Mouse (Mus musculus) midbrain, embryonic 10.5 days (tissue): ENCODE results near the gene Leng9. TPM values are rescaled to one million over a fixed set of nuclear protein-coding genes. Genes with fewer than 3 reads are reported as not detected.

ENCODE experiments used
- DNase-seq: peaks from one replicate; pipeline ENCODE4 v3.0.0-alpha.2; 2017; ENCODE audit warnings: low spot score
- H3K27ac ChIP-seq: fragments of 300-500 bp; sonication (generic); replicated peaks from 2 replicates; pipeline ENCODE4 v1.5.1; 2016; ENCODE audit warnings: mild to moderate bottlenecking
- H3K27me3 ChIP-seq: fragments of 300-500 bp; sonication (generic); 2 replicates; pipeline ENCODE4 v1.6.1; 2016; ENCODE audit warnings: low read depth, mild to moderate bottlenecking; ENCODE audit not compliant: poor library complexity, severe bottlenecking
- H3K36me3 ChIP-seq: fragments of 300-500 bp; sonication (generic); 2 replicates; pipeline ENCODE4 v1.6.1; 2016; ENCODE audit warnings: mild to moderate bottlenecking, moderate library complexity
- H3K4me1 ChIP-seq: fragments of 300-500 bp; sonication (generic); 2 replicates; pipeline ENCODE4 v1.6.1; 2016
- H3K4me3 ChIP-seq: fragments of 300-500 bp; sonication (generic); 2 replicates; pipeline ENCODE4 v1.5.1; 2016; ENCODE audit warnings: mild to moderate bottlenecking, moderate library complexity
- H3K9me3 ChIP-seq: fragments of 300-500 bp; sonication (generic); replicated peaks from 2 replicates; pipeline ENCODE4 v1.6.1; 2016; ENCODE audit warnings: mild to moderate bottlenecking
- WGBS: fragments of 180-500 bp; shearing (Covaris S2); methylation state at CpG from one replicate; pipeline ENCODE4 v1.1.7; 2016; 5-methylcytosine and 5-hydroxymethylcytosine counted together
- polyA plus RNA-seq: library from polyadenylated mRNA; unstranded; fragments of >200 nt; fragmentation: Nextera tagmentation; extraction: Ambion mirVana; gene quantifications from 2 replicates; pipeline ENCODE4 v1.2.1, GENCODE M21; 2016

The Leng9 gene
- polyA plus RNA-seq, 1 experiment from 2014 or later: 1.4 TPM

- H3K9me3 ChIP-seq: no peaks in the 10 kb centered on the region
- H3K4me3 ChIP-seq: no peak overlapping the region
- peaks cover 28% of the 10 kb centered on the region for H3K4me1 ChIP-seq
- H3K27me3 ChIP-seq: no peaks in the 10 kb centered on the region
- 67% methylated on average over 6 of the region's 6 CpGs for WGBS
- peaks cover 70% of the 10 kb centered on the region for H3K36me3 ChIP-seq
- no peak overlapping the region for H3K27ac ChIP-seq
- DNase-seq: no peak
Measured at GRCm38 (mm10) chr7:4128860-4129259, 21.3 kb downstream of the Leng9 start.

- Histone ChIP-seq H3K36me3 (peaks cover 61% of the 10 kb centered on the region), H3K27ac (no peak overlapping the region), H3K9me3 (no peaks in the 10 kb centered on the region), H3K4me3 (no peak overlapping the region), H3K4me1 (peaks cover 38% of the 10 kb centered on the region), H3K27me3 (no peaks in the 10 kb centered on the region)
- DNase-seq: no peak
- 89% methylated on average over 4 of the region's 4 CpGs for WGBS
Measured at GRCm38 (mm10) chr7:4127894-4128293, 22.3 kb downstream of the Leng9 start.

- Histone ChIP-seq H3K4me1 (peaks cover 45% of the 10 kb centered on the region), H3K27me3 (no peaks in the 10 kb centered on the region), H3K36me3 (peaks cover 54% of the 10 kb centered on the region), H3K4me3 (no peak overlapping the region), H3K27ac (no peak overlapping the region), H3K9me3 (no peaks in the 10 kb centered on the region)
- WGBS: 87% methylated on average over 11 of the region's 11 CpGs
- no peak for DNase-seq
Measured at GRCm38 (mm10) chr7:4126992-4127785, 23.0 kb downstream of the Leng9 start.

GRCm38 (mm10) chr7:4125306-4125705 lies 24.9 kb downstream of the Leng9 start:
- Histone ChIP-seq H3K4me1 (peaks cover 56% of the 10 kb centered on the region), H3K4me3 (peak overlapping the region; percentile 29; the same call in 1 of the 2 replicates)
- no peak for DNase-seq

GRCm38 (mm10) chr7:4124856-4125255 lies 25.3 kb downstream of the Leng9 start:
- 12% methylated on average over 5 of the region's 5 CpGs for WGBS
- H3K4me3 ChIP-seq: peak overlapping the region; percentile 86
- no peak for DNase-seq

More at GRCm38 (mm10) chr7:4125306-4125705, 24.9 kb downstream of the Leng9 start:
- Histone ChIP-seq H3K27me3 (peaks cover 13% of the 10 kb centered on the region; the same call in 1 of the 2 replicates), H3K36me3 (peaks cover 37% of the 10 kb centered on the region), H3K9me3 (no peaks in the 10 kb centered on the region), H3K27ac (peak overlapping the region; percentile 94)
- WGBS: 27% methylated on average over 9 of the region's 9 CpGs

GRCm38 (mm10) chr7:4124315-4124759 lies 25.8 kb downstream of the Leng9 start:
- H3K9me3 ChIP-seq: no peaks in the 10 kb centered on the region
- DNase-seq: peak; percentile 86
- peak overlapping the region; percentile 94 for H3K27ac ChIP-seq
- peaks cover 66% of the 10 kb centered on the region for H3K4me1 ChIP-seq
- H3K36me3 ChIP-seq: peaks cover 32% of the 10 kb centered on the region
- H3K27me3 ChIP-seq: peaks cover 23% of the 10 kb centered on the region
- peak overlapping the region; percentile 86 for H3K4me3 ChIP-seq
- 0% methylated on average over 10 of the region's 10 CpGs for WGBS

More at GRCm38 (mm10) chr7:4124856-4125255, 25.3 kb downstream of the Leng9 start:
- Histone ChIP-seq H3K9me3 (no peaks in the 10 kb centered on the region), H3K27ac (peak overlapping the region; percentile 94), H3K36me3 (peaks cover 36% of the 10 kb centered on the region), H3K4me1 (peaks cover 61% of the 10 kb centered on the region), H3K27me3 (peaks cover 17% of the 10 kb centered on the region; the same call in 1 of the 2 replicates)

- peak; percentile 58 for DNase-seq
- peak overlapping the region; percentile 86 for H3K4me3 ChIP-seq
- peaks cover 29% of the 10 kb centered on the region for H3K27me3 ChIP-seq
- H3K4me1 ChIP-seq: peaks cover 69% of the 10 kb centered on the region
- no peaks in the 10 kb centered on the region for H3K9me3 ChIP-seq
- peak overlapping the region; percentile 94 for H3K27ac ChIP-seq
- peaks cover 26% of the 10 kb centered on the region for H3K36me3 ChIP-seq
- 24% methylated on average over 1 of the region's 1 CpGs for WGBS
Measured at GRCm38 (mm10) chr7:4123732-4124131, 26.4 kb downstream of the Leng9 start.

GRCm38 (mm10) chr7:4122783-4123182 lies 27.4 kb downstream of the Leng9 start:
- no peak for DNase-seq
- Histone ChIP-seq H3K36me3 (peaks cover 17% of the 10 kb centered on the region), H3K27me3 (peaks cover 31% of the 10 kb centered on the region), H3K4me1 (peaks cover 69% of the 10 kb centered on the region), H3K27ac (peak overlapping the region; percentile 94), H3K4me3 (peak overlapping the region; percentile 86), H3K9me3 (no peaks in the 10 kb centered on the region)
- WGBS: 87% methylated on average over 10 of the region's 10 CpGs

GRCm38 (mm10) chr7:4122076-4122768 lies 28.0 kb downstream of the Leng9 start:
- peak overlapping the region; percentile 86 for H3K4me3 ChIP-seq

GRCm38 (mm10) chr7:4119976-4120921 lies 29.9 kb downstream of the Leng9 start:
- peaks cover under 1% of the 10 kb centered on the region; the same call in 1 of the 2 replicates for H3K36me3 ChIP-seq
- WGBS: 17% methylated on average over 18 of the region's 19 CpGs
- H3K4me3 ChIP-seq: peak overlapping the region; percentile 86
- H3K4me1 ChIP-seq: peaks cover 62% of the 10 kb centered on the region
- H3K27ac ChIP-seq: peak overlapping the region; percentile 94
- H3K9me3 ChIP-seq: no peaks in the 10 kb centered on the region
- peaks cover 31% of the 10 kb centered on the region for H3K27me3 ChIP-seq
- DNase-seq: no peak

More at GRCm38 (mm10) chr7:4122076-4122768, 28.0 kb downstream of the Leng9 start:
- no peaks in the 10 kb centered on the region for H3K9me3 ChIP-seq
- peaks cover 69% of the 10 kb centered on the region for H3K4me1 ChIP-seq
- WGBS: 53% methylated on average over 11 of the region's 11 CpGs
- H3K27me3 ChIP-seq: peaks cover 31% of the 10 kb centered on the region
- H3K36me3 ChIP-seq: peaks cover 12% of the 10 kb centered on the region
- DNase-seq: no peak
- H3K27ac ChIP-seq: peak overlapping the region; percentile 94

GRCm38 (mm10) chr7:4119344-4119902 lies 30.8 kb downstream of the Leng9 start, which contains the start of gene Ttyh1:
Gene Ttyh1, plus strand, starts transcription at chr7:4119408.
- Histone ChIP-seq H3K27ac (peak within 1 kb of the TSS; percentile 94), H3K4me1 (peaks cover 54% of the 10 kb centered on the region), H3K27me3 (peaks cover 31% of the 10 kb centered on the region), H3K36me3 (no peaks in the 10 kb centered on the region), H3K4me3 (peak within 1 kb of the TSS; percentile 86), H3K9me3 (no peaks in the 10 kb centered on the region)
- DNase-seq: peak; percentile 68
- WGBS: 2% methylated on average over 36 of the region's 37 CpGs
